Mouse (Mus musculus) E14TG2a.4 (cell line): ENCODE measurements at regions not wholly inside any gene's neighbourhood (a gene's known extent, or its start where the extent isn't known, plus 50 kb on each side); places are given as distances from the start of the nearest gene placed in this dataset.

Experiments used
- CTCF ChIP-seq: conservative IDR thresholded peaks from 2 replicates; pipeline ENCODE4 v1.5.1; 2014; ENCODE audit warnings: low read length
- NANOG ChIP-seq: IDR thresholded peaks from 2 replicates; pipeline ENCODE4 v1.6.1; 2014; ENCODE audit warnings: borderline replicate concordance, low read length, mixed read lengths
- POU5F1 ChIP-seq: IDR thresholded peaks from 2 replicates; pipeline ENCODE4 v1.6.1; 2014; ENCODE audit warnings: low read length, borderline replicate concordance

- TF ChIP-seq CTCF (no peak), POU5F1 (no peak), NANOG (no peak)
These were observed 326.7 kb upstream of the Actbl2 start for GRCm38 (mm10) chr13:110928143-110928542.
